Mouse (Mus musculus) right cerebral cortex, postnatal 10 days (tissue): ENCODE data around the gene Prkag3.

Source experiments
- DNase-seq, 2 experiments: peaks; one replicate each; pipeline ENCODE4 v3.0.0; 2021; ENCODE audit warnings: low spot score in 2 of 2

Prkag3 gene

GRCm38 (mm10) chr1:74748643-74749271 lies at the start of gene Prkag3:
Prkag3 (minus strand) TSS chr1:74749221.
- peak; percentile 43 to 44 for DNase-seq

GRCm38 (mm10) chr1:74797459-74797858 lies 48.4 kb upstream of the Prkag3 start:
- peak; percentile 77 to 83 for DNase-seq

- no peak for DNase-seq
These were observed 46.1 kb upstream of the Prkag3 start for GRCm38 (mm10) chr1:74795145-74795529.

GRCm38 (mm10) chr1:74794487-74795144 lies 45.6 kb upstream of the Prkag3 start:
- no peak for DNase-seq

- no peak for DNase-seq
These were observed 44.0 kb upstream of the Prkag3 start for GRCm38 (mm10) chr1:74792831-74793660.

- DNase-seq: no peak
These were observed 42.2 kb upstream of the Prkag3 start, which contains the start of gene Wnt10a for GRCm38 (mm10) chr1:74791249-74791648. Wnt10a (plus strand) TSS chr1:74791516.

- no peak for DNase-seq
These were observed 41.1 kb upstream of the Prkag3 start for GRCm38 (mm10) chr1:74790095-74790494.

GRCm38 (mm10) chr1:74788603-74789176 lies 39.7 kb upstream of the Prkag3 start:
- DNase-seq: no peak

GRCm38 (mm10) chr1:74787846-74788245 lies 38.8 kb upstream of the Prkag3 start:
- DNase-seq: peak; percentile 86 to 88

GRCm38 (mm10) chr1:74784041-74784759 lies 35.2 kb upstream of the Prkag3 start:
- peak in 1 of 2 experiments; percentile 64 for DNase-seq

- no peak for DNase-seq
These were observed 34.5 kb upstream of the Prkag3 start for GRCm38 (mm10) chr1:74783554-74783953.

- no peak for DNase-seq
These were observed 33.0 kb upstream of the Prkag3 start for GRCm38 (mm10) chr1:74782045-74782444.

GRCm38 (mm10) chr1:74778934-74779486 lies 30.0 kb upstream of the Prkag3 start:
- DNase-seq: no peak

- DNase-seq: peak in 1 of 2 experiments; percentile 41
These were observed 26.8 kb upstream of the Prkag3 start for GRCm38 (mm10) chr1:74775816-74776215.

- no peak for DNase-seq
These were observed 25.0 kb upstream of the Prkag3 start for GRCm38 (mm10) chr1:74774062-74774461.

- peak; percentile 67 to 68 for DNase-seq
These were observed 24.1 kb upstream of the Prkag3 start for GRCm38 (mm10) chr1:74773136-74773535.

- no peak for DNase-seq
These were observed 23.1 kb upstream of the Prkag3 start for GRCm38 (mm10) chr1:74771931-74772620.

GRCm38 (mm10) chr1:74771845-74771930 lies 22.7 kb upstream of the Prkag3 start, which contains the start of gene Wnt6:
Wnt6 (plus strand) TSS chr1:74771892.
- no peak for DNase-seq

- DNase-seq: no peak
These were observed 22.4 kb upstream of the Prkag3 start for GRCm38 (mm10) chr1:74771467-74771844.

GRCm38 (mm10) chr1:74770727-74771466 lies 21.9 kb upstream of the Prkag3 start:
- no peak for DNase-seq
